Comparison of ENCODE assay signal across 21 mouse cellular contexts in genomic region chr16:88178813-88179212, GRCm38 (mm10).
"Had no signal": no experiment of that assay in that cellular context is flagged by ENCODE, and none has a peak within 500 bp of the region (broad histone marks: within the 10 kb centered on the region; RNA-seq: fewer than 3 reads in every experiment).

No protein-coding gene starts in this region.

- H3K36me3 ChIP-seq: limb, embryonic 10.5 days; limb, embryonic 13.5 days; liver, embryonic 12.5 days; liver, embryonic 15.5 days; lung, embryonic 15.5 days; neural tube, embryonic 13.5 days had no signal

- H3K27me3 ChIP-seq: limb, embryonic 13.5 days; liver, embryonic 12.5 days; liver, embryonic 15.5 days; lung, embryonic 15.5 days; megakaryocyte, embryonic 14.5 days; neural tube, embryonic 13.5 days had no signal

- DNase-seq: kidney, adult 2 months; kidney, postnatal 25 days; layer of hippocampus, adult 9-11 months; liver; lung, adult 18-20 months; lung, postnatal 10 days; lung, postnatal 36 days; retina, postnatal 1 day; thymus, adult 18-20 months; thymus, postnatal 36 days had no signal

- H3K4me2 ChIP-seq: limb, embryonic 13.5 days; liver, embryonic 12.5 days; liver, embryonic 15.5 days; lung, embryonic 15.5 days; neural tube, embryonic 13.5 days had no signal

- H3K4me3 ChIP-seq: layer of hippocampus, adult 2 months; limb, embryonic 10.5 days; limb, embryonic 13.5 days; liver, embryonic 12.5 days; liver, embryonic 15.5 days; lung, embryonic 15.5 days; megakaryocyte, embryonic 14.5 days; myocyte; neural tube, embryonic 13.5 days had no signal

- H3K4me1 ChIP-seq: limb, embryonic 10.5 days; limb, embryonic 13.5 days; liver, embryonic 12.5 days; liver, embryonic 15.5 days; lung, embryonic 15.5 days; megakaryocyte, embryonic 14.5 days had no signal

- H3K9ac ChIP-seq: limb, embryonic 13.5 days; liver, embryonic 12.5 days; liver, embryonic 15.5 days; lung, embryonic 15.5 days; neural tube, embryonic 13.5 days had no signal

- ATAC-seq: intestine, postnatal 0 days; liver, embryonic 12.5 days had no signal

- H3K27ac ChIP-seq: kidney, postnatal 0 days; layer of hippocampus, adult 2 months; limb, embryonic 10.5 days; limb, embryonic 13.5 days; liver, embryonic 12.5 days; liver, embryonic 15.5 days; lung, embryonic 15.5 days; neural tube, embryonic 13.5 days had no signal

- H3K9me3 ChIP-seq: limb, embryonic 10.5 days; limb, embryonic 13.5 days; liver, embryonic 12.5 days; liver, embryonic 15.5 days; lung, embryonic 15.5 days; neural tube, embryonic 13.5 days had no signal
